Mouse (Mus musculus): Measurements from ENCODE around the gene Fdps.
"Not testable (repeated sequence)": the region's sequence is repeated elsewhere in the genome, so short reads cannot be mapped to it uniquely, and the experiment has no call there.

Gene Fdps

DNA sequence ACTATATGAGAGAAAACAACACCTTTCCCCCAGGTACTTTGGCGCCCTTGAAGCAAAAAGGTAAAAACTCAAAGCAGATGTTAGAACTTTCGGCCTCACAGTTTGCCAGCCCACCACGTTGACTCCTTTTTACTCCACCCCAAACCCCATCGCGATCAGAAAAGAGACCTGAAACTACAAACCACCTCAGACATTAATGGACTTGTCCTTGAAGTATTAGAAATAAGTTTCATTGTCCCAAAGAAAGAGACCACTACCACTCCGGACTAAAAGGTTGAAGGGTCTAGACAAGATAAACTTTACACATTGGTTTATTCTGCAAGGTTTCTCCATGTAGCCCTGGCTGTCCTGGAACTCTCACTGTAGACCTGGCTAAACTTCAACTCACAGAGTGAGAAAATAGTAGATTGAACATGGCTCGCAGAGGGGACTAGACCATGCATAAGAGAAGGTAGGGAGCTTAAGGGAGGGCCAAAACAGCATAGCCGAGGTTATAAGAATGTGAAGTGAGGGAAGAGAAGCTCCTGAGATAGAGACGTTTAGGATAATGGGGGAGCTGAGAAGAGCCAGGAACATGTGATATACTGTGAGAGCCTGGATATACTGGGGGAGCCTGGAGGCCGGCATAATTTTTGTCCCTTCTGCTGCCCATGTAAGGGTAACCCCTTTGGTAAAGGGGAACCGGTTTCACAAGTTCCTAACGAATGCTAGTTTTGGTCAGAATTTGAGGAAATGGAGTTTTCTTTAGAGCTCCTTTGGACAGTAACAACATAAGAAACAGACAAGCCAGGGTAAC is 934 bp upstream of the Fdps start:
- no peak for DNase-seq (ENCODE audit: low read depth, low spot score)

DNA sequence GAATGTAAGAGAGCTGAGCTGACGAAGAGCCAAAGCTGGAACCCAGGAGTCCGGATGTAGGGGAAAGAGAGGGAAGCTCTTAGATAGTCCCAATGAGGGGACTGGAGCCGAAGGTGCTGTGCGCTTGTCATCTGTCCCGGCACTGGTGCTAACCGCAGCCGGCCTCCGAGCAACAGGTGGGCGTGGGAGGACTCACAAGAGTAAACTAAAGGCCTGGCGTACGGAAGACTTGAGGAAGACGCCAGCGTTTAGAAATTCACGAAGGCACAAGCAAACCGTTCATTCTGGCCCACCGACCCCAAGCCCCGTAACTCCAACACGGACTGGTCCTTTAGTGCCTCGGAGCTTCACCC is 324 bp downstream of the Fdps start:
- no peak for DNase-seq (ENCODE audit: low read depth, low spot score)

DNA sequence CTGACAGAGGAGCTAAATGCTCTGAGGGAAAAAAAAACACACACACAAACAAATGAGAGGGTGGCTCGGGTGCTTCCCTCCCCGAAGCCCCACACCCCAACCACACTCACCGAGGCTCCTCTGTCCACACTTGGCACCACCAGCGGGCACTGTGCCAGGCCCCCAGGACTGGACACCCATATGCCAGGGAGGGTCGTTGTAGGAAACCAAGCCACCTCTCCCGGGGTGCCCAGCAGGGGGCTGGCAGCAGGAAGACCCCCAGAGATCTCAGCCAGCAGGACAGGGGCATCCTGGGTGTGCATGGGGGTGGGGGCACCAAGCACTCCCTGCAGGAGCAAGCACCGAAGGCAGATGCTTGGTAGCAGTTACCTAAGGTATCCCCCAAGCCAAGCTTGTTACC is 948 bp downstream of the Fdps start, which contains the start of gene Gm43738:
Gene Gm43738 (minus strand): TSS at position 289 of the 400 bp plus-strand sequence.
- DNase-seq (ENCODE audit: low read depth, low spot score) = no peak

DNA sequence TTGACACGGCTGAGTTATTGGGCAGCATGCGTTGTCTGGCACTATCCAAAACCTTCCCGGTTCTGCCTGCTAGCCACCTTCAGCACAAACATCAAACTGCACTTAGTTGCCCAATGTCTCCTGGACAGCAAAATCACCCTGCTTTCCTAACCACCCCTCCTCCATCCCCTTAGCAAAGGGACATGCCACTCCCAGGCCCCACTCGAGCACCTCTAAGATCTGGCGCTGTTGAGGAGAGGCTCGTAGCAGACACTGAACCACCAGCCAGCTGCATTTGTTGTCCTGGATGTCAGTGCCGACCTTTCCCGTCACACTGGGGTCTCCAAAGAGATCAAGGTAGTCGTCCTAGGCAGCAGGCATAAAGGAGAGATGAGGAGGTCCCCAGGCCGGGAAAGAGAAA is 7.7 kb downstream of the Fdps start:
- no peak for DNase-seq (ENCODE audit: low read depth, low spot score)

DNA sequence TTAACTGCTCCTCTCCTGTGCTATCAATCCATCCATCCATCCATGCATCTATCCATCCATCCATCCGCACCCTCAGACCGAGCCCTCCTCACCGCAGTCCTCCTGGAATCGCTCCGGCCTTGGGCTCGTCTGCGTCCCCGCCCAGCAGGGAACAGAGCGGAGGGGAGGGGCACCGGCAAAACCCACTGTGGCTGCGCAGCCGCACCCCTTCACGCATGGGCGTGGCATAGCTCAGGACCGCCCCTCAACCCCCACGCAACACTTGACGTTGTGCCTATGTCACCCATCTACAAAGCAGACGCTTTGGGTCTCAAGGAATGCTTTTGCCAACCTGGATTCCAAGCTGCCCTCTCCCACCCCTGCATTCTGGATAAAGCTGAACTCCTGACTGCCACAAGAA is 8.6 kb downstream of the Fdps start, which contains the start of gene Rusc1:
Gene Rusc1 (minus strand): TSS at position 137 of the 400 bp plus-strand sequence.
- no peak for DNase-seq (ENCODE audit: low read depth, low spot score)

DNA sequence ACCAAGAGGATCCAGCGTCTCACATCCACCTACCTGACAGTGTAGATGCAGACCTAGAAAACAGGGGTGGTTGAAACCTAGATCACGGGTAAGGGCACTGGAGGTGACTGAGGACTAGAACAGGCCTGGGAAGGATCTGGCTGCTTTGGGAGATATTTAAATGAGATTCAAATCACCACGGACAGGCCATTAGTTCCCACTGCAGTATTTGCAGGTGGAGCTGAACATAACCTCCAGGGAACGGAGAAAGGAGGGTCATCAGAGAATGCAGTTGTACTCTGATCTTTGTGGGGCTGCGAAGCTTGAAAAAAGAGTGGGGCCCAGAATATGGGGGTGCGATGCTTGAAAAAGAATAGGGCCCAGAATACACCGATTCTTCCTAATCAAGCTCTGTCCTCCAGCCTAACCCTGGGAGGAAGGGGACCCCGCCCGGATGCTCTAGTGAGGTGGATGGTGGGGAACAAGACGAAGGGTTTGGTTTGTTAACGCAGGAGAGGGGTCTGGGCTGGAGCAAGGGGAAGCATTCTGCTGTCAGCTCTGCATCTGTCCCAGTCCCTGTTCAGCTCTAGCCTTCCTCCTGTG is 9.2 kb downstream of the Fdps start:
- no peak for DNase-seq (ENCODE audit: low read depth, low spot score)

DNA sequence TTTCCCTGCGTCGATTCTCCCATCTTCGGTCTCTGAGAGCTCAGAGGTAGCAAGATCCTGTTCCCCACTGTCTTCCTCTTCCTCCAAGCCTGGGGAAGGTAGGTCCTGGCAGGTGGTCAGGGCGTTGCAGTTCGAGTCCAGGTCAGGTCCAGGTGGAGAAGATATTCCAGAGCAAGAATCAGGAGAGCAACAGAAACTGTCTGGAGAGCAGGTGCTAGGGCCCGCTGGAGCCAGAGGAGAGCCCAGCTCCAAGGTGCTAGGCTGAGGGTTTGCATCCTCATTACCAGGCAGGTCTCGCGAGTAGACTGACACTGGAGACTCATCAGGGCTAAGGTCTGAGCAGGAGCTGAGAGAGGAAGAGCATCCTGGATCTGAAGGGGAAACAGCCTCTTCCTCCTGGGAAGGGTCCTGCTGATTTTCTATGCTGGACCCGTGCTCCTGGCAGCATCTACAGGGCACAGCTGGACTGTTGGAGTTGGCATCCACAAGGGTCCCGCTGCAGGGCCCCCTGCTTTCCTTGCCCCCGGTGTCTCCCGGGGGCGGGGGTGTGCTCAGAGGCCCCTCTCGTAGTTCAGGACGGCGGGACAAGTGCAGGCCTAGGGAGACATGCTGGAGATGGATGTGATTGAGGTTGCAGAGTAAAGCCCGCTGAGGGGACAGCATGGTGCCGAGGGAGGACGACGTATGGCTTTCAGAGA is 9.8 kb downstream of the Fdps start:
- DNase-seq (ENCODE audit: low read depth, low spot score) = no peak

DNA sequence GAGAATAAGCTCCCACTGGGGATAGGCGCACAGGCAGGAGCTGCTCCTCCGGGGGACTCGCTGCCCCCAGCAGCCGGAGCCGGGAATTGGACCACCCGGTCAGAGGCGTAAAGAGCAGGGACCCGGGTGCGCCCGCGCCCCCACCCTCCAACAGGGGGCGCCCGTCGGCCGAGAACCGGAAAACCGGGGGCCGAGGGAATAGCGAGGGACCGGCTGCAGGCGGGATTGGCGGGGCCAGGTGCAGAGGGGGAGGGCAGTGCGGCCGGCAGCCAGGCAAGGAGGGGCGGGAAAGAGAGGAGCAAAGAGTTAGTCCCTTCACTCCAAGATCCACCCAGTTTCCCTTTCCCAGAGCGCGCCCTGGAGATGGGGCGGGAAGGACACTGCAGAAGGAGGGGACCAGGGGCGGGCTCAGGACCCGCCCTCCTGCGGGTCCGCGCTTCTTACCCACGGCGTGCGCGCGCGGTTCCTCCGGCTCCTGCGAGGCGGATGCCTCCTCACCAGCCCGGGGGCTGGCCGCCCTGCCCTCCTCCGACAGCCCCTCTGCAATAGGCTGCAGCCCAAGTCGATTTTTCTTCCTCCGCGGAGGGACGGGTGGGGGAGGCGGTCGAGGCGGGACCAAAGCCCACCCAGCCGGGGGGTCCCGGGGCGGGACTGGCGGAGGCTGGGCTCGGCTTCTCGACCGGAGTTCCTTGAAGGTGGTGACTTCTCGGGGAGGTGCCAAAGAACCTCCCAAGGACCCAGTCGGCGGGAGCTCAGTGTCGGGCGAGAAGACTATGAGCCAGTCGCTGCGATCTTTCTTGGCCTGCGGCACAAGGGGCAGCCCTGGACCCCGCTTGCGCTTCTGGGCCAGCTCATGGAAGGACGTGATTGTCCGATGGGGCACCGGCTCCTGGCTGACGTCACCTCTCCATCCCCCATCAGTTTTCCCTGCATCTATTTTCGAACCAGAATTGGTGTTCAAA is 10.8 kb downstream of the Fdps start:
- DNase-seq (ENCODE audit: low read depth, low spot score) = no peak

DNA sequence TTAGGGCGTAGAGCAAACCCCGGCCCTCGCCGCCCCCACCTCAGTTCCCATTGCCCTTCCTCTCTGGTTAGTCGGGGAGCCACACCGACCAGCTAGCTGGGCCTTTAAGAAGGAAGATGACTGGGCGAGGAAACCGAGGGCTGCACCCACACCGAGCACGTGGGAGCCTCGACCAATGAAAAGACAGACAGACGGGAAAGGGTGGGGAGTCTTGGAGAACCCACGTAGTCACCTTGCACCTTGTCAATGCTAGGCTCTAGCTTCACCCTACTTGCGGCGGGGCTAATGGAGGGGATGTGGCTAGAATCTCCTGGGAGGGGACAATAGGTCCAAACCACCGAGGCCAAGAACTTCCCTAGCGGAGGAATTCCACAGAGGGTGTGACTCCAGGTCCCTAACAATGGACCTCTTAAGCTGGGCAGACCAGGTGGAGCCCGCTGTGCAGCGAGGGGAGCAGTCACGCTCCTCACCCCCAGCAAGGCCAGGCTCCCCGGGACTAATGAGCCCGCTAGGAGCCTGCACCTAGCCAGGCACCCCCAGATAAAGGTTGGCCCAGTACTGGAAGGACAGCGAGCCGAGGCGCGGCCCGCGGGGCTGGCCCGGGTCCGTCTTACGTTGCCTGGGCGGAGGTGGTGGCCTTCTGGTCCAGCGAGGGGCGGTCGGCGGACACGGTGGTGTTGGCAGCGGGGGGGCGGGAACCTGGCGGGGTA is 11.7 kb downstream of the Fdps start:
- DNase-seq (ENCODE audit: low read depth, low spot score) = no peak

DNA sequence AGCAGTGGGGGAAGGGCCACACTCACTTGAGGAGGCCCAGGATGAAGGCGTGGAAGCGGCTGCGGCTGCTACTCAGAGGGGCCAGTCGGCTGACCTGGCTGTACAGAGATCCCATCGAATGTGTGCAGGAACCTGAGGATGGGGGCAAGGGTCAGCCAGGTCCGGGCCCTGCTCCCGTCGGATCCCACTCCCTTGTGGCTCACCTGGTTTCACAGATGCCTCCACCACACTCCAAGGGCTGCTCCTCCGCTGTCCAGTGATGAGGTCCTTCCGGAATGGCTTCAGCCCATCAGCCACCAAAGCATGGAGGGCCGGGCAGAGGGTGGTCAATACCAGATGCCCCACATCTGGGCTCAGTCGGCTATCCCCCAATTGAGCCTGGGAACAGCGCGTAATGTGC is 12.8 kb downstream of the Fdps start:
- no peak for DNase-seq (ENCODE audit: low read depth, low spot score)

DNA sequence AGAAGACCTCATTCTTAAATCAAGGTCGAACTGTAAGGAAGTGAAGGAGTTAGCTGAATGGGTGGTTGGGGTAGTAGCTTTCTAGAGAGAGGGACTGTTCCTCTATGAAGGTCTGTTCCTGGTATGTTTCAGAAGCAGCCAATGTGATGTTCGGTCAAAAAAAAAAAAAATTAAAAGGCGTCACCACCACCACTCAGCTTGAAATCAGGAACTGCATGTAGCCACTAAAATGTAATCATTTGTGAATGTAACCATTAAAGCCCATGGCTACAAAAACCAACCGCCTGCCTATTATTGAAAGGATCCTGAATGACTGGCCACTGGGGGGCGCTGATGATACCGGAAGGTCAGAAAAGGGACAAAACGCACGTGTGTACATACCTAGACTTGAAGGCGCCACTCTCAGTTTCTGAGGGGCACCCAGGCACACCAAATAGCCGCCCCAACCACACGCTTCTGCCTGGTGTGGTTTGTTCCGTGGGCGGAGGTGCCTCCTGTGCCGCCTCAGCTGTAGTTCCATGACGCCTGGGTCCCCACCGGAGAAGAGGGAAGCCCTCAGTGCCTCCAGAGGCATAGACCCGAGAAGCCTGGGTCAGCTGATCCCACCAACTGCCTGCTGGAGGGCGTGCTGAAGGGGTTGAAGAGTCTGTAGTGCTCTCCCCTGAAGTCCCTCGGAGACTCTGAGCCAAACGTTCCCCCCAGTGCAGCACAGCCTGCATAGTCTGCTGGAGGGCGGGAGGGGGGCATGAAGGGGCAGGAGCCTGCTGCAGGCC is 14.2 kb downstream of the Fdps start:
- no peak for DNase-seq (ENCODE audit: low read depth, low spot score)

DNA sequence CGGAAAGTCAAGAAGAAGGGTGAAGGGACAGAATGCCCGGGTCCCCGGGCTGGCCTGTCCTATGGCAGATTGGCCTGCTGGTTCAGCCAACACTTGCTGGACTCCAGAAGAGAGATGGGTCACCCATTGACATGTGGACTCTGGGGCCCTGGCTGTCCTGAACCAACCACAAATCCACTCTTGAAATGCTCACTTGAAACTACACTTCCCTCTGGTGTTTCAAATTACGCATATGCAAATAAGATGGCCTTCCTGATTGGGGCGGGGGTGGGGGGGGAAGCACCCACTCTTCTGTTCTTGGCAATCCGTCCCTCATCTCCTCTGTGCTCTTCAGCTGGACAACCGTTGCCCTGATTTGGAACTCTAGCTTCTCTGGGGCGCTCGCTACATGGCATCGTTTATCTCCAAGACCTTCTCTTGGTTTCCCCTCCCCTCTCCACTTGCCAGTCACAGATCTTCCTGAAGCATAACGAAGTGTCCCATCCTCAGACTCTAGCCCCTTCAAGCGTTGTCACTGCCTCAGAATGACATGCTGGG is 17.0 kb downstream of the Fdps start:
- DNase-seq (ENCODE audit: low read depth, low spot score) = no peak

DNA sequence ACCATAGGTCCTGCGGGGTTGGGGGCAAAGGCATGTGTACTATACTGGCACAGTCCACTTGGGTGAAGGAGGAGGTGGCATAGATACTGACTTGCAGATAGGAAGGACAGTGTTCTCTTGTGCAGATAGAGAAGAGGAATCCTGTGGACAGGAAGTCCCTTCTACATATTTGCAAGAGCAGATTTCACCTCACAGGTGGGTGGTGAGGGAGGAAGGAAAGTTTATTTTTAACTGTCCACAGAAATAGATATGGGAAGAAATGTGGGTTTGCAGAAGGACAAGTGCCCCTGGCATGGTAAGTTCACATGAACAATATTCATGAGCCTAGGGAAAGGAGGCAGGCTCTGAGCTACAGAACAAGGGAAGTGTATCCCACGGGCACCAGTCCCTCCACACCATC is 17.6 kb downstream of the Fdps start:
- DNase-seq (ENCODE audit: low read depth, low spot score) = no peak

DNA sequence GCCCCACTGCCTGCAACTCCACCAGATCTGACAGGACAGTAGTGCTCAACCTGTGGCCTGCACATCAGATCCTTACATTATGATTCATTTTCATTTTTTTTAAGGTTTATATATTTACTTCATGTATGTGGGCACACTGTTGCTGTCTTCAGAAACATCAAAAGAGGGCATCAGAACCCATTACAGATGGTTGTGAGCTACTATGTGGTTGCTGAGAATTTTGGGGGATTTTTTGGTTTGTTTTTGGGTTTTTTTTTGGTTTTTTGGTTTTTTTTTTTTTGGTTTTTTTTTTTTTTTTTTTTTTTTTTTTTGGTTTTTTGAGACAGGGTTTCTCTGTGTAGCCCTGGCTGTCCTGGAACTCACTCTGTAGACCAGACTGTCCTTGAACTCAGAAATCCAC is 19.5 kb downstream of the Fdps start:
- not testable (repeated sequence) for DNase-seq (ENCODE audit: low read depth, low spot score)

DNA sequence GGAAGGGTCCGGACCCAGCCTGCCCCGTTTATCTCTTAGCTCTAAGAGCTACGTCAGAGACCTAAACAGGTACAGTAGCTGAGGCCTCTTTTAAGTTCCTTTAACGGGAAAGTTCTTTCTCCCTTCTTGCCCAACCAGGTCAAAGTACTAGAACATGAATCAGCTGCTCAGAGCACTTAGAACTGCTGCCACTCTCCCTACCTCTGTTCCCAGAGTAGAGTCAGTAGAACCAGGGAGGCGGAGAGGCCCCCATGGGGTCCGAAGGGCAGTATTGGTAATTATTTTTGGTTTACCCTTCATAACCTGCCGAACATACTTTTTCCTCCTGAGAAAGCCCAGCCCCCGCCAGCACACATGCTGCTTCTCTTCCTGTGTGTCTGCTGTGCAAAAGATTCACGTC is 24.4 kb downstream of the Fdps start:
- DNase-seq (ENCODE audit: low read depth, low spot score) = no peak

DNA sequence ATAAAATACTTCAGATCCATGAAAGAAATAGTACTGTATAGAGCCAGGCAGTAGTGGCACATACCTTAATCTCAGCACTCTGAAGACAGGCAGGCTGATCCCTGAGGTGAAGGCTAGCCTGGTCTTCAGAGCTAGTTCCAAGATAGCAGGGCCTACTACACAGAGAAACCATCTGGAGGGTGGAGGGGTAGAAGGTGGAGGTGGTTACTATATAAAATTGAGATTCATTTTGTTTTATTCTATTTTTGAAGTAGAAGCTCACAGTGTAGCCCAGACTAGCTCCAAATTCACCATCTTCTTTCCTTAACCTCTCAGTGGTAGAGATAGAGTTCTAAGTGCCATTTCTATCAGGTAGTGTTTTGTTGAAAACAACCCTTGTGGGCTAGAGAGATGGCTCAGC is 34.5 kb downstream of the Fdps start:
- DNase-seq (ENCODE audit: low read depth, low spot score) = no peak

DNA sequence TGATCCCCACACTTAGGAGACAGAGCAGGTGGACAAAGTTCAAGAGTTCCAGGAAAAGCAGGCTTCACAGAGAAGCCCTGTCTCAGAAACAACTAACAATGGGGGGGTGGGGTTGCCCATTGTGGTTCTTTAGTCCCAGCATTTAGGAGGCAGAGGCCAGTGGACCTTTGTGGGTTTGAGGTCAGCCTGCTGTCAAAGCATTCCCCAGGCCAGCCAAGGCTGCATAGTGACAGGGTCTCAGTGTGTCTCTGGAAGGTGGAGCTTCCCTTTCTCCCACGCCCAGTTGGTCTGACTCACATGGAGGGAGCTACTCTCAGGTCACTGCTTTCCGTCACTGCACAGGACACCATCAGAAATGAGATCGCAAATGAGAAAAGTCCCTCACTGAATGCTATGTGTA is 40.1 kb downstream of the Fdps start:
- no peak for DNase-seq (ENCODE audit: low read depth, low spot score)

DNA sequence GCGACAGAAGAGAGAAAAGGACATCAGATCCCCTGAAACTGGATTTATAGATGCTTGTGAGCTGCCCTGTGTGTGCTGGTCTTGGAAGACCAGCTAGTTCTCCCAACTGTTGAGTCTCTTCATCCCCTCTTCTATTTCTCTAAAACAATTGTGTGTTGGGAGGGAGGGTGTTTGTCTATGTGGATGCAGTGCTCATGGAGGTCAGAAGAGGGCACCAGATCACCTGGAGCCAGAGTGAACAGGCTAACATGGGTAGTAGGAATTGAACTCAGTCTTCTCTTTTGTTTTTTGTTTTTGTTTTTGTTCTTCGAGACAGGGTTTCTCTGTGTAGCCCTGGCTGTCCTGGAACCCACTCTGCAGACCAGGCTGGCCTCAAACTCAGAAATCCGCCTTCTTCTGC is 43.0 kb downstream of the Fdps start:
- DNase-seq (ENCODE audit: low read depth, low spot score) = peak; percentile 8

DNA sequence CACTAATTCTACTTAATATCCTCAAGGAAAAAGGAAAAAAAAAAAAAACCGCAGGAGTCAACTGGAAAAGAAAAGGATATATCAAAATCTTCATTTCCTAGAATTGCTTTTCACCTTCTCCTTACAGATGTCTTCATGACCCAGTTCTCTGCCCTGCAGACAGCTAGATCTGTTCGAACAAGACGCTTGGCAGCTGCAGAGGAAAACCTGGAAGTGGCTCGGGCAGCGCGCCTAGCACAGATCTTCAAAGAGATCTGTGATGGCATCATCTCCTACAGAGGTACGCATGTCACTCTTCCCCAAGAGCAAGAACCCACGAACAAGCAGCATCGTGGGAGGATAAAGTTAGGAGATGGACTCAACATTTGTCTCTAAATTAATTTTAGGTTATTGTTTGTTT is 43.4 kb downstream of the Fdps start:
- no peak for DNase-seq (ENCODE audit: low read depth, low spot score)
